Mouse (Mus musculus) cerebellum, postnatal 36 days (tissue): Measurements from ENCODE around the gene Sh3pxd2a.

Experiments
- DNase-seq, 2 experiments: peaks; one replicate each; pipeline ENCODE4 v3.0.0; 2021 to 2022; ENCODE audit warnings: mixed read lengths in 2 of 2

Gene Sh3pxd2a

DNA sequence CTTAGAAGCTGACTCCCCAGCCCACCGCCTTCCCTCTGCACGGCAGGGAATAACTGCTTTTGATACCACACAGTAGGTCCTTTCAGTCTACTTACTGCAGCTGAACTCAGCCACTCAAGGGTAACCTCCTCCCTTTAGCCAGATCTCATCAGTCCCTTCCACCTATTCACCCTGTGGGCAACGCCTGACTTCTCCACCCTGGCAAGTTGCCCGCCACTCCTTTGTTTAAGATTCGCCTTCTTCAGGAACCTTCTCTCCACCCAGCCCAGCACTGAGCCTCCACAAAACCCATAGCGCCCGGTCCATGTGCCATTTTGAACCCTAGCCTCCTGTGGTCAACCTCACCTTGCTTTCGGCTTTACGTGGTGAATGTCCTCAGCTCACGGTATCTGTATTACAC, 161.1 kb downstream of the Sh3pxd2a start:
- DNase-seq: no peak

DNA sequence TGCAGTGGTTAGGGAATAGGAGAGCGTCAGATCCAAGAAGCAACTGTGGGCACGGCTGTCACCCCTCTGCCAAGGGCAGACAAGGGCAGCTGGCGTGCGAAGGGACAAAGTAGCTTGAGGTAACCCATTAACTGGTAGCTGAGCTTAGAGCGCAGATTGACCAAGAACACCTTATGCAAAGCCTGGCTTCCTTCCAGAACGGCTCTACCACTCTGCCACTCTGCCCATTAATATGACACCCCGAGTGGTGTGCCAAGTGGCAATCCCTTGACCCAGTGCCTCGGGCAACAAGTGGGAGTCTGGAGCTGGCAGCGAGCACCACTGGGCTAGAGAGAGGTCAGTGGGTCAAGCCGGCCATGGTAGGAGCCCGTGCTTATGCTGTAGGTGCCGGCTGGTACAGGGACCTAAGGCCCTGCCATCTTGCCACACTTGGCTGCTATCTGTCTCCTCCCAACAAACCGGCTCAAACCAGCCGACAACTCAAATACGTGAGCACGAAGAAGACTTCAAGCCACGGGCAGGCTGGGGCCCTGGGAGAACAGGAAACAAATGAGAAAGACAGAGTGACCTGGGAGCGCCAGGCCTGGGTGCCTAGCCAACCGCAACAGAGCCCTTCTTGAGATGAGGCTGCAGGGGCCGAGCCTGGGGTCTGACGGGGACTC, 161.9 kb downstream of the Sh3pxd2a start:
- no peak for DNase-seq

DNA sequence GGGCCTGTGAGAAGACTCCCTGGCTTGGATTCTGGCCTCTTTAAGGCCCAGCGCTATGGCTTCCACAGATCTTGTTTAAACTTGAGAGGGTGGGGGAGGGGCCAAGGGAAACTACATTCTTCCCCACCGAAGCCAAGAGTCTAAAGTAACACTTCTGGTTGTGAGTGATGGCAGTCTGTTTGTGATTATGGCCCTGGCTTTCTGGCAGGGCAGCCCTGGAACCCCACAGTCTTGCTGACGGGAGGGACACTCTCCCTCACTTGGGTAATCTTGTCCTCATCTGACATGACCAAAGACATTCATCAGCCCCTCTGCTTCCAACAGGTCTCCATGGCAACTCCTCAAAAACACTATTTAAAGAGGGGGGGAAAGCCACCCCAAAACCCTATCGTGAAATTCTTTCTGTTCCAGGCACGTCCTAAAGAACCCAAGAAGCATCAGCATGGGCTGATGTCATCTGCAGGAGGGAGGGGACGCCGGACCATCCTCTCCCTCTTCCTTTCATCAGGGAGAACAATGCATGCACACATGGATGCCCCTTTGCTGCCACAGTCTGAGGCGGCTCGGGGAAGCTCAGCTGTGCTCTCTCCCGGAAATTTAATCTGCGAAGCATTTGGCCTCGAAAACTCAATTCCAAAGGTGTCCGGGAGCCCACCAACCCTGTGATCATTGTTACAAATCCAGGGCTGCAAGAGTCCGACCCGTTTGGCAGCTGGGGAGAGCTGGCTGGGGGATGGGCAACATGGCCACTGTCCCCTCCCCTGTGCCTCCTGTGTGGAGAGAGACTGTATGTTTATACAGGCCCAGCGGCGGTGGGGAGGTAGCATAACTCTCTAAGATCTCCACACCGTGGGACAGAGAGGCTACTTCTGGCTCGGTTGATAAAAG, 162.7 kb downstream of the Sh3pxd2a start:
- DNase-seq: no peak

DNA sequence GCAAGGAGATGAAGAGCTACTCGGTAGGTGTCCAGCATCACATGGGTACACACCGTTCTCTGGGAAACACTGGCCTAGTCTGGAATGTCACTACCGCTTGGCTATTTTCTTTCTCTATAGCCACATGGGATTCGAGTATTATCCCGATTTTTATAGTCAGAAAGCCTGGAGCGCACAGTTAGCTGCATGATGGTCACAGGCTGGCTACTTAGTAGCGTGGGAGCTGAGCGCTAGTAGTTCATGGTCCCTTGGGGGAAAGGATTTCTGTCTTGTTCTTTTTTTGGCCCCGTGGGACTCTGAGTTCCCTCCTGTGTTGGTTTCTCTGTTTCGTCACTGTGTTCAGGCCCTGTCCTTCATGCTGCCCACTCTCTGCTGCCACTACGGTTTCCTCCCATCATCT, 166.1 kb downstream of the Sh3pxd2a start:
- no peak for DNase-seq

DNA sequence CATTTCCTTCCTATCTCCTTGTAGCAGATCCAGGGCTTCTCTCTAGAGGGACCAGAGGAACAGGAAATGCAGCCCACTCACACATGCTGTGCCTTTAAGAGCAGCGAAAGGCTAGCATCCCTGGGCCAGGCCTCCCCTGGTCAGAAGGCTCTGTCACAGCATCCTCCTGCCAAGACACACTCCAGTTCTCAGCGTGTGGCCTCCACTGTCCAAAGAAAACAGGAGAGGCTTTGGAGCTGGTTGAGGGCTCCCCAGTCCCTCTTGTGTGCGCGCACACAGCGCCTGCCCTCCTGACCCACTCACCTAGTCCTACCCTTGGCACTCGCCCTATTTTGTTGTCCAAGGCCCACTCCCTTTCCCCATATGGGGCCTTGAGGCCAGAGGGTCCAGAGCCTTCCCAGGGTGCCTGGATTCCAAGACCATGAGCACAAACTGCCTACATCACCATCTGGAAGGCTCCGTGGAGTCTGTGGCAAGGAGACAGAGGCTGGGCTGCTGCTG, 171.7 kb downstream of the Sh3pxd2a start:
- peak; percentile 78 to 79 for DNase-seq

DNA sequence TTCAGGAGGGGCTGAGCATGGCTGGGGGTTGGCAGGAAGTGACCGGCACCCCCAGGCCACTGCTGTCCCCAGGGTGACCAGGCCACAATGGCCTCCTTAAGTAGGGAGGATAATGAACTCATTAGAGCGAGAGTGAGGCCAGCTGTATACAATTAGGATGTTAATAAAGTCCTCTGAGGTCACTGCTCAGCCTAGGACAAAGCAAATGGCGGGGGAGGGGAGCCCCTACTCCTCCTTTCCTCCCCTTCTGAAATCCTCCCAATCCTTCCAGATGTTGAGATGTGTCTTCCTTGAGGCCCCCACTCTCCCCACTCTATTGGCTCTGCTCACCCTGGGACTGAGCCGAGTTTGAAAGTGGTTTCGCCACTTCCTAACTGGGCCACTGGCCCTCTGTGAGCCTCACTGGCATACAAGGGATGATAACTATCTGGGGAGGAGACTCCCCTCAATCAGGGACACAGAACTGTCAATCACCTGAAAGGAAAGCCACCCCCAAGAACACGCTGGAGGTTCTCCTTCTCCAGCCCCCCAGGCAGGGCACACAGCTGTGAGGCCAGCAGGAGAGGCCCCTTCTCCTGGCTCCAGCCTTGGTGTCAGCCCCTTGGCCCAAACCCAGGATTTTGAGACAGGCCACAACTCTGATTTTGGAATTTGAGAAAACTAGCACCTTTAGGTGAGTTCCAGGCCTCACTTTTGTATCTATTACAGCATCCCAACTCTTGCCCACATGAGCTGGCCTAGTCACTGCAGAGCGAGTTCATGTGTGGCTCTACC, 172.7 kb downstream of the Sh3pxd2a start:
- DNase-seq: no peak

DNA sequence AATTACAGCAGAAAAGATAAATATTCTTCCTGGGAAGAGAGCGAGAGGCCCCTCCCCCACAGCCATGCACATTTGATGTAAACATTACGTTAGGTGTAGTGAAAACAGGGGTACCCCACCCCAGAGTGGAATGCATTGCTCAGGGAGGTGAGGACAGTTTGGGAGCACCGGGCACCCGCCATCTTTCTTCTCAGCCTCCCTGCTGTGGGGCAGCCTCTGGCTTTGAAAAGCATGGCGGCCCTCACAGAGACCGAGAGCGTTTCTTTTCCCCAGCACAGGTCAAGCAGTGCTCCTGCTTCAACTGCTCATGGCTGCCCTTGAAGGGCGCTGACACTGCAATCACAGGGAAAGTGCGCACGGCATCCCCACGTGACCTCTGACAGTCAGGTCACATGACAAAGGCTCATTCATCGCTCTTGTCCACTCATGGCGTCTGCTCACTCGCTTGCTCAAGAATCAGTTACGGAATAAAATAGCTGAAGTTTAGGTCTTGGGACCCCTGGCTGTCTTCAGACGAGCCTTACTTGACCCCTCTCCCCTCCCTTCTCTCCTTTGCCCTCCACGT, 177.2 kb downstream of the Sh3pxd2a start:
- no peak for DNase-seq

DNA sequence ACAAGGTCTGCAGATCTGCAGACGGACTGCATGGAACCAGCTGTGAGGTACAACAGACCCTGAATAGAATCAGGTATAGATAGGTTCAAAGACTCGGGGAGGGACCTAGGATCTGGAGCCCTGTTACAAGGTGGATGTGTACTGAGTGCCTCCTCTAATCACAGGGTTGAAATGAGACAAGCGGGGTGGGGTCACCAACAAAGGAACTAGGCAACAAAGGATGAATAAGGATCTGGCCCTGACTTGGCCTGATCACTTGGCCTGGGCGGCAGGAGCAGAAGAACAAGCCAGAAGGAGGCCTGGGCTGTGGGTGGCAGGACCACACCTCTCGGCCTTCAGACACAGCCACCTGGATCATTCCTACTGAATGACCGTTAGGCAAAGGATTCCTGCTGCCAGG, 178.6 kb downstream of the Sh3pxd2a start:
- DNase-seq: no peak

DNA sequence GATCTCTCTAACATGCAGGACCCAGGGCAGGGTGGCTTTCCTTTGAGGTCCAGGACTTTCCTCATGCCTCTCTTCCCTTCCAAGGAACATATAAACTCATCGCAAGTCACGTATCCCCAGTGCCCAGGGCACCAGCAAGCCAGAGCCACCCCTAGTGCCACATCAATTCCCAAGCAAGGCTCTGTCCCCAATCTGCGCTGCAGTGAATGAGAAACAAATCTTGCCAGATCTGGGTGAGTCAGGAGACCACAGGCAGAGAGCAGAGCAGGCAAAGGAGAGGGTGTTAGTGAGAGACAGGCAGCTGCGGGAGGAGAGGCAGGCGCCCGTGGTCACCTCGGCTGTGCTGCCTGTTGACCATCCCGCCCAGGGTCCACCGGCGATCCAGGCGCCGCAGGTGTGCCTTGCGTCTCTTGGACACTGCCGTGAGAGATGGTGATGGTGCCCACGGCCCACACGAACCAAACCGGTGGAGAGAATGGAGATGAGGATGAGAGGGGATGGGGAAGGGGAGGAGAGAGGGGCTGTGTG, 181.4 kb downstream of the Sh3pxd2a start:
- DNase-seq: no peak

DNA sequence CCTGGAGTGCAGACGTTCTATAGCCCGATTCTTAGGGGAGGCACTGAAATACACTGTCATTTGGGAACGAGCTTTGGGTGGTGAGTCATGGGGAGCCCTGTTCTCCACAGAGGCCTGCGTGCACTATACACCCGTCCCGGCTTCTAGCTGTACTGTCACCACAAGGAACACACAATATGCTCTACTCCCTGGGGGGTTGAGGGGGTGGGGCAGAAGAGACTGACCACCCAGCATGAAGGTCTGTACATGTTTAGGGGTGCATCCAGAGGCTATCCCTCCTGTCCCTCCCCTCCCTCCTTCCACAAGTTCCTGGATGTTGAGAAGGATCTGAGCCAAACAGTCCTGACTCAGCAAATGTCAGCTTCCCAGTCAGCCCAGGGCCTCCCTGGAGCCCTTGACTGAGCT, 182.1 kb downstream of the Sh3pxd2a start:
- no peak for DNase-seq

DNA sequence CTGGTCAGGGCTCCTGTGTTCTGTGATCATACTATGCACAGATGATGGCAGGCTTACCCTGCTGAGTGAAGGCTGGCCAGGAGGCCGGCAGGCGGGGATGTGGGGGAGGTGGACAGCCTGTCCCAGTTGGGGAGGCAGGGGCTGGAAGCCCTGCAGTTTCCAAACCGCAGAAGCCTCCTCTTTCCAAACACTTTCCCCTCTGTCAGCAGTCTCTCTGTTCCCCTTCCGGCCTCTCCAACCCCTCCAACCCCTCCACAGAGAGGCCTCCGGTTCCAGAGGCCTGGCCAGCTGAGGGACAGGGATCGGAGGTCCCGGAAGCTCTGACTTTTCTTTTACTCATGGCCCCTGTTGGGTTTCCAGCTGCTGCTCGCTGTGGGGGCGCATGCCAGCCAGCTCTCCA, 183.3 kb downstream of the Sh3pxd2a start:
- DNase-seq: no peak

DNA sequence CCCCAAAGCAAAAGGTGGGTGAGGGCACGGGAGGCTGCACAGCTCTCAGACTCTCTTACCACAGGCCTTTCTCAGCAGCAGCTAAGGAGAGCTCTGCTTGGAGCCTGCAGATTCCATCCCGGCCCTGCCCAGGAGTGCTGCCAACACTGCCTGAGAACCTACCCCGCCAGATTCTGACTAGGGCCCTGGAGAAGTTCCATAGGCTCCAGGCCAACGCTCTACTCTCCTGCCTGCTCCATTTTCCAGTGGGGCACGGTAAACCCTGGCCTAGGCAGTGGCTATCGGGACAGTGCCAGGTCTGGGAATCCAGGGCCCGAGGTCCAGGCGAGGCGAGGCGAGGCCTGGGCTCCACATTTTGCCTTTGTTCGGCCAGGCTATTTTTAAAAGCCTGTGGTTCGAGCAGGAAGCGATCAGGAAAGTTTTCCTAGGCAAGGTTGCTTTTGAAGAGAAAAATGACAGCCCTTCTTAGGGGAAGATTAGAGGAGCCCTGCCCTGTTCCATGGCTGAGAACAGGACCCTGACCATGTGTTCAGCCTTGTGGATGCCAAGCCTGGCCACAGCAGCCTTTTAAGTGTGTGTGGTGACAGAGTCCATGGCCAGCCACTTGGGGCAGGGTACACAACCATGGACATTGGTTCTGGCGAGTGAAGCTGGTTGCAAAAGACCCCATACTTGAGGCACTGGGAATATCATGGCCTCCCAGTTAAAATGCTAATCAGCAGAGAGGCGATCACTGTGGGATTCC, 184.2 kb downstream of the Sh3pxd2a start:
- DNase-seq: peak; percentile 96 to 97

DNA sequence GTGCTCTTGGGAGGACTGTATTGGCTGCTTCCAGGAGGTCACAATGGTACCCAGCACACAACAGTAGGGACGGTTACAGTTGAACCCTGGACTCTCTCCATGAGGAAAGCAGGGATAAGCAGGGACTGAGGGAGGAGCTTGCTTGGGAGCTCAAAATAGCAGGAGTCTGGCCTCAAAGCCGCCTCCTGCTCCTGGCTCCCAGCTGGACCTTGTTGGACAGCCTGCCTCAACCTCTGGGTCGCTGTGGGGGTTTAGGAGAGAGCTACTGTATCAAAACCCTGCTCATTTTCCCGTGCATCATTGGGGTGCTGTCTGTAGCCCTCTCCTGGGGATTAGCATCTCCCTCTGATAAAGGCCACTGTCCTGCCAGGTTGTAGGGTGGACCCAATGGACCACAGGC, 184.8 kb downstream of the Sh3pxd2a start:
- DNase-seq: no peak

DNA sequence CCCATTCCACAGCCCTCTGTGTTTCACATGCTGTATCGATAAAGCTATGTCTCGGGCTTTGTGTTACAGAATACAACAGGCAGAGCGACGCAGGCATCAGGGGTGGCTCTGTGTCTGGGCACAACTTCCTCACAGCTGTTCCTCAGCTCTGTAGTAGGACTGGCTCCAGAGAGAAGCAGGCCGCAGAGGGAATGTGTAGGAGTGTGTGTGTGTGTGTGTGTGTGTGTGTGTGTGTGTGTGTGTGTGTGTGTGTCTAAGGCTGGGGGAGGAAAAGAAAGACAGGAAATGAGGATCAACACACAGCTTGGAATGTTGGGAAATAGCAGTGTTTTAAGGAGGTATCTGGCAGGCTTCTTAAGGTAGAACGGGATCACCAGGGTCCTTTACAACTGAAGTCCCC, 187.5 kb downstream of the Sh3pxd2a start:
- no peak for DNase-seq

DNA sequence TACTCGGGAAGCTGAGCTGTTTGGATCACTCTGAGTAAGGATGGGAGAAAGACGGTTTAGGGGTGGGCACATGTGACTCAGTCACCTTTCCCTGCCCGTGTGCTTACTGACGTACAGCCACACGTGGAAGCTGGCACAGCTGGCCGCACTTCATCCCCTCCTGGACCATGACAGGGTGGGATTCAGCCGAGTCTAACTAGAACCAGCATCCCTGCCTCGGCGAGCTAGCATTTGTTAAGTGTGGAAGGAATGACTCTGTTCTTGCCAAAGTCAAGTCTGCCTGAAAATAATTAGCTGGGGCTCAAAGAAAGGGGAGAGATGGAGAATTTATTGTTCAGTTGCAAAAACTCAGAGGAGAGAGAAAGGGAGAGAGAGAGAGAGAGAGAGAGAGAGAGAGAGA, 193.7 kb downstream of the Sh3pxd2a start:
- DNase-seq: no peak

DNA sequence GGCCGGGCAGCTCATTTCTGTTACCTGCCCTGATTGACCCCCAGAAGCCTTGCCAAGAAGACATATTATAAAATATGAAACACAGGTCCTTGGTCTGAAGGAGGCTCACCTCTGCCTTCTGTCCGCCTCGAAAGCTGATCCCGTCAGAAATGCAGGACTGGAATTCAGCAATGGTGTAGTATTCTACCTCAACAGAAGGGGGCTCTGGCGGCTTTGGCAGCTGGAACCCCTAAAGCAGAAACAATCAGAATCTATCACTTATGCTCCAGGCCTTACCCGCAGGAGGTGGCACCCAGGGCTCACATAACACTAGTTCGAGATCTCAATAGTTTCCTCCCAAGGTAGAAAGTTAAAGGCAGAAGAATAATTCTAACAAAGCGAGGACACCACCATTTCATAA, 194.5 kb downstream of the Sh3pxd2a start:
- DNase-seq: no peak

DNA sequence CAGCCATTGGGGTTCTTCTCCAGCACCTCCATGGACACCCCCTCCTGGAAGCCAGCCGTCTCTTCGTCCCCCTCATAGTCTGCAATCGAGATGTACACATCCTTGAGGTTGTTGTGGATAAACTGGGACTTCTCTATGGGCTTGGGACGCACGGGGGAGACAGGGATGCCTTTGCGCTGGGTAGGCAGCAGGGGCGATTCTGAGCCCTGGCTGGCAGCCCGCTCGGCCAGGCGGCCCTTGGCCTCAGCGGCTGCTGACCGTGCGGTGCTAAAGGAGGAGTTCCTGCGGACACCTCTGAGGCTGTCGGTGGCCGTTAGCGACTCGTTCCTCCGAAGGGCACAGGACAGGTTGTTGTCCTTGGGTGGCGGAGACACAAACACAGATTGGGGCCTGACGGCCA, 197.1 kb downstream of the Sh3pxd2a start:
- DNase-seq: peak in 1 of 2 experiments; percentile 50

DNA sequence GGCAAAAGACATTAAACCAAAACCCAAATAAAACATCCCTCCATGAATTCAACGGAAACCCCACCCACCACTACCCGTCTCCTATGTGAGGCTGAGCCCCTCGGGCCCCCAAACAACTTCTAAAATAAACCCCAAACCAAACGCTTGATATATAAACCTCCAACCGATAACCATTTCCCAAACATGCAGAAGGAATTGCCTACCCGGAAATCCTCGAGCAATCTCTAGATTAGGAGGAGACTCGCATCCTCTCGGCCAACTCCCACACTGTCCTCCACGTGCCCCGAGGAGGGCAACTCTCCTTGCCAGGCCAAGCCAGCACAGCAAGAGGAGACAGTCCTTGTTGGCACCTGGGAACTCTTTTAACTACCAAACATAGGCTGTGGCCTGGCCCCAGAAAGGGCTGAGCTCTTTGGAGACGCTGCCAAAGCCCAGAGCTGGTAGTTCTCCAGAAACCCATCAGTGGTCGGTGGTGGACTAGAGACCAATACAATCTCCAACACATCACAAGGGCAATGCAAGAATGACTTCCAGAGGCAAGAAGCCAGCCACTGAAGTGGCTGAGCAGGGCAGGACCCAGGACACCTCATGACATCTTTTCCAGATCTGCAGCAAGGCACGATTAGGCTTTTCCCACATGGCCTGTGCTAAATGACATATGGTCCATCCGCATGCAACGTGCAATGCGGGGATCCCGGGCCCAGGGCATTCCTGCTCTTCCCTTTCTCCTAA, 198.0 kb downstream of the Sh3pxd2a start:
- DNase-seq: peak; percentile 43 to 46

DNA sequence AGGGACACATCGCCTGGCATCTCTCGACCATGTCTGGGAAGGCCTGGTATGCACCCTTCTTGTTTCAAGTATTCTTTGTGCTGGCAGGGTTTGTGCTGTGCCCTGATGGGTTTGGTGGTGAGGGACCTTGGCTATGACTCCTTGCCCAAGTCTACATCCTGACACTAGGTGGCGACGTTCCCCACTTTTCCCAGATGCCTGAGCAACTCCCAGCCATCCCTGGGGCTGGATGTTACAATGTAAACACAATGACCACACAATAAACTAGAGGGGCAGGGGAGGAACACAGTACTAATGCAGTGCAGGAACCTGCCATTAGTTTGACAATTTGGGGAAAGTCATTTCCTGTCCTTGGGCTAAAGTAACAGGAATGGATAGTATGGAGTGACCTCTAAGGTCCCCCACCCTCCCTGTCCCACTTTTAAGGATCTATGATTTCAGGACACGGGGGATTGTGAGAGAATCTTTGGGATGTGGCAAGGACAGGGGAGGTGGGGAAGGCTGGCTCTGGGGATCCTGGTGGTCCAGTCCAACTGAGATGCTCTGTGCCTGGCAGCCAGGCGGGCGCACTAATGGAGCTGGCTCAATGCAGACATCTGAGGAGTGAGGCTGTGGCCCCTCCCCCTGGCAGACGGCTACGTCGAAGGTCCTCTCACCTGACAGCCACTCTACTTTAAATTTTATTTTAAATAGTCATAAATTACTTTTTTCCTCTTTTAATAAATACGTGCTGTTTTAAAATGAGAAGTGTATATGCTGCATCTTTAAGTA, 199.7 kb downstream of the Sh3pxd2a start:
- DNase-seq: peak; percentile 85 to 90

DNA sequence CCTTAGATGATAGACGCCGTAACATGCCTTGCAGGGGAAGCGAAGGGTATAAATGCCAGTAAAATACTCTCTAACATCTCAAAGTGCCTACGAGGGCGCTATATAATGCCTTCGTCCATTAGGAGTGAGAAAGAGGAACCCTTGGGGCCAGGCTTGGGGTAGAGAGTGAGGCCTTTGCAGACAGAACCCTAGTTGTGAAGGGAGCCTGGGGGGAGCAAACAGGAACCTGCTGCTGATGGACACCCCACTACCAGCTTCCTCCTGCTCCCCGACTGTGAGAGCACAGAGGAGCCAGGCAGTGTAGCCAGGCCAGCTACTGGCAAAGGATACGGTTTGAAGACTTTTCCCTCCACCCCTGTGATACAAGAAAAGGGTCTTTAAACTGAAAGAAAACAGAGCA, 200.6 kb downstream of the Sh3pxd2a start:
- no peak for DNase-seq
